Comparison of ENCODE assay signal across 8 mouse cellular contexts in genomic region chr11:94994208-94994814, GRCm38 (mm10). TPM values are rescaled to one million over a fixed set of nuclear protein-coding genes. Genes with fewer than 3 reads are reported as not detected.
DNase-seq lines count a peak whose midpoint lies in the region; ATAC-seq and TF ChIP-seq lines count a peak whose summit lies in the region.

No protein-coding gene starts in this region.

- no peak for ATAC-seq in kidney, embryonic 15.5 days (replicated peaks; ENCODE audit: low FRiP score)
- no peak for ATAC-seq in lung, embryonic 14.5 days (ENCODE audit: insufficient read depth)

- H3K27ac ChIP-seq in kidney, embryonic 15.5 days, result no peak overlapping the region
- H3K27ac ChIP-seq in bone marrow macrophage, adult 2 months (ENCODE audit: insufficient read depth, low read depth, low read length), result peak overlapping the region; percentile 77
- no peak overlapping the region for H3K27ac ChIP-seq in lung, embryonic 14.5 days (ENCODE audit: low read depth)

- peaks cover 44% of the 10 kb centered on the region for H3K36me3 ChIP-seq in kidney, embryonic 15.5 days
- H3K36me3 ChIP-seq in lung, embryonic 14.5 days (ENCODE audit: insufficient read depth), result peaks cover 44% of the 10 kb centered on the region

- H3K4me1 ChIP-seq in kidney, embryonic 15.5 days, result peaks cover 69% of the 10 kb centered on the region
- peaks cover 21% of the 10 kb centered on the region for H3K4me1 ChIP-seq in bone marrow macrophage, adult 2 months (ENCODE audit: control insufficient read depth, insufficient read depth, low read length)
- peaks cover 26% of the 10 kb centered on the region for H3K4me1 ChIP-seq in lung, embryonic 14.5 days (ENCODE audit: insufficient read depth)

- no peak for TF ChIP-seq CTCF in bone marrow macrophage, adult 2 months (IDR thresholded peaks at IDR 0.05; ENCODE audit: low read depth, low read length)
- TF ChIP-seq CTCF in lung, embryonic 14.5 days (IDR thresholded peaks at IDR 0.05; ENCODE audit: low read depth), result no peak

- DNase-seq in kidney, postnatal 36 days, result no peak
- DNase-seq in heart, postnatal 10 days, result peak; percentile 53 to 69
- peak; percentile 39 for DNase-seq in lung, embryonic 14.5 days
- no peak for DNase-seq in spleen, postnatal 10 days (ENCODE audit: low spot score in 2 of 2)
- no peak for DNase-seq in frontal cortex, postnatal 14 days (ENCODE audit: low spot score in 2 of 2)
- DNase-seq in layer of hippocampus, adult 8-10 months (ENCODE audit: low spot score in 2 of 2), result no peak

- H3K4me3 ChIP-seq in kidney, embryonic 15.5 days (replicated peaks), result peak overlapping the region; percentile 88
- peak overlapping the region; percentile 87 for H3K4me3 ChIP-seq in bone marrow macrophage, adult 2 months (ENCODE audit: insufficient read depth, low read length)
- peak overlapping the region; percentile 89 for H3K4me3 ChIP-seq in lung, embryonic 14.5 days (ENCODE audit: low read depth, low read length)

- peak overlapping the region; percentile 86 for H3K9ac ChIP-seq in kidney, embryonic 15.5 days
- H3K9ac ChIP-seq in lung, embryonic 14.5 days, result peak overlapping the region; percentile 87

- no peaks in the 10 kb centered on the region for H3K9me3 ChIP-seq in kidney, embryonic 15.5 days (replicated peaks)
- no peaks in the 10 kb centered on the region for H3K9me3 ChIP-seq in lung, embryonic 14.5 days (ENCODE audit: low read depth, low read length)

- no peak for TF ChIP-seq POLR2A in bone marrow macrophage, adult 2 months (IDR thresholded peaks at IDR 0.05; ENCODE audit: borderline replicate concordance, low read depth, low read length)

- 34% methylated on average over 10 of the region's 10 CpGs for WGBS in kidney, embryonic 15.5 days
- WGBS in lung, embryonic 14.5 days, result 32% methylated on average over 10 of the region's 10 CpGs

- no peaks in the 10 kb centered on the region for H3K27me3 ChIP-seq in kidney, embryonic 15.5 days
- H3K27me3 ChIP-seq in lung, embryonic 14.5 days (ENCODE audit: insufficient read depth, low read length), result no peaks in the 10 kb centered on the region

- intact Hi-C loops in heart, postnatal 10 days (cut with DNase I), result no loop called here

- peak overlapping the region; percentile 98 for H3K4me2 ChIP-seq in kidney, embryonic 15.5 days
- H3K4me2 ChIP-seq in lung, embryonic 14.5 days, result peak overlapping the region; percentile 99

RNA-seq across cellular contexts. Expression of gene Ppp1r9b, which starts 3.5 kb away (rescaled TPM):
- 10.0 and 10.6 TPM in 2 replicates for polyA plus RNA-seq in kidney, embryonic 15.5 days (2015; fragmentation: Nextera tagmentation; extraction: Ambion mirVana)
- 166 and 176 TPM in 2 replicates for polyA plus RNA-seq in bone marrow macrophage, adult 2 months (2012; ENCODE audit: insufficient read depth, insufficient read length, missing spikeins)
- total RNA-seq in heart, postnatal 10 days (2021), result 10 to 100 TPM; 51.3 to 58.5 TPM
- 13.0 and 14.3 TPM in 2 replicates for polyA plus RNA-seq in lung, embryonic 14.5 days (2014; fragmentation: Nextera tagmentation; extraction: Ambion mirVana)
- total RNA-seq in layer of hippocampus, adult 8-10 months (2022), result 100 to 1,000 TPM; 819 to 832 (median 829) TPM

RNA-seq across cellular contexts. Expression of gene Samd14, which starts 15.4 kb away (rescaled TPM):
- polyA plus RNA-seq in kidney, embryonic 15.5 days (2015; fragmentation: Nextera tagmentation; extraction: Ambion mirVana), result 16.9 and 21.2 TPM in 2 replicates
- not detected in 2 replicates for polyA plus RNA-seq in bone marrow macrophage, adult 2 months (2012; ENCODE audit: insufficient read depth, insufficient read length, missing spikeins)
- total RNA-seq in heart, postnatal 10 days (2021), result 1 to 10 TPM; 4.1 to 5.9 TPM
- 22.7 and 24.5 TPM in 2 replicates for polyA plus RNA-seq in lung, embryonic 14.5 days (2014; fragmentation: Nextera tagmentation; extraction: Ambion mirVana)
- total RNA-seq in layer of hippocampus, adult 8-10 months (2022), result 10 to 100 TPM; 33.9 to 40.0 (median 36.4) TPM

RNA-seq across cellular contexts. Expression of gene Sgca, which starts 18.2 kb away (rescaled TPM):
- polyA plus RNA-seq in kidney, embryonic 15.5 days (2015; fragmentation: Nextera tagmentation; extraction: Ambion mirVana), result 1.2 and 1.7 TPM in 2 replicates
- not detected in 2 replicates for polyA plus RNA-seq in bone marrow macrophage, adult 2 months (2012; ENCODE audit: insufficient read depth, insufficient read length, missing spikeins)
- total RNA-seq in heart, postnatal 10 days (2021), result 100 to 1,000 TPM; 123 to 128 TPM
- polyA plus RNA-seq in lung, embryonic 14.5 days (2014; fragmentation: Nextera tagmentation; extraction: Ambion mirVana), result 0.35 TPM in 1 of 2 replicates, not detected in the other
- under 1 TPM in 2 of 4 experiments, not detected in 2; 0.23 to 0.56 TPM for total RNA-seq in layer of hippocampus, adult 8-10 months (2022)

RNA-seq across cellular contexts. Expression of gene Hils1, which starts 26.9 kb away (rescaled TPM):
- not detected in 2 replicates for polyA plus RNA-seq in kidney, embryonic 15.5 days (2015; fragmentation: Nextera tagmentation; extraction: Ambion mirVana)
- not detected in 2 replicates for polyA plus RNA-seq in bone marrow macrophage, adult 2 months (2012; ENCODE audit: insufficient read depth, insufficient read length, missing spikeins)
- total RNA-seq in heart, postnatal 10 days (2021), result not detected
- polyA plus RNA-seq in lung, embryonic 14.5 days (2014; fragmentation: Nextera tagmentation; extraction: Ambion mirVana), result not detected in 2 replicates
- not detected for total RNA-seq in layer of hippocampus, adult 8-10 months (2022)

RNA-seq across cellular contexts. Expression of gene Pdk2, which starts 46.8 kb away (rescaled TPM):
- polyA plus RNA-seq in kidney, embryonic 15.5 days (2015; fragmentation: Nextera tagmentation; extraction: Ambion mirVana), result 49.4 and 56.2 TPM in 2 replicates
- polyA plus RNA-seq in bone marrow macrophage, adult 2 months (2012; ENCODE audit: insufficient read depth, insufficient read length, missing spikeins), result 23.4 and 24.5 TPM in 2 replicates
- 100 to 1,000 TPM; 261 to 278 TPM for total RNA-seq in heart, postnatal 10 days (2021)
- polyA plus RNA-seq in lung, embryonic 14.5 days (2014; fragmentation: Nextera tagmentation; extraction: Ambion mirVana), result 24.5 and 27.4 TPM in 2 replicates
- total RNA-seq in layer of hippocampus, adult 8-10 months (2022), result 100 to 1,000 TPM; 116 to 134 (median 123) TPM

Comparison
In these comparisons a context has a peak if more than half of its experiments do, and no peak if none do; other contexts are left out.
1. DNase-seq: peak in heart, postnatal 10 days (2 of 2) and lung, embryonic 14.5 days (single experiment); none in kidney, postnatal 36 days (0 of 2), spleen, postnatal 10 days (0 of 2), frontal cortex, postnatal 14 days (0 of 2) and layer of hippocampus, adult 8-10 months (0 of 2).
2. RNA of gene Ppp1r9b, which starts 3.5 kb away (polyA plus RNA-seq): 166 to 176 TPM in bone marrow macrophage, adult 2 months; 13.0 to 14.3 TPM in lung, embryonic 14.5 days and 10.0 to 10.6 TPM in kidney, embryonic 15.5 days; every median in the first group is over 10 times any median in the second.
3. RNA of gene Samd14, which starts 15.4 kb away (polyA plus RNA-seq): 22.7 to 24.5 TPM in lung, embryonic 14.5 days and 16.9 to 21.2 TPM in kidney, embryonic 15.5 days; not detected in bone marrow macrophage, adult 2 months; every median in the first group is over 10 times any median in the second.
4. Peak in every context shown above with its lines, with median percentiles within 50 percentile points of each other: H3K4me3 ChIP-seq.